Mouse (Mus musculus): ENCODE measurements at regions not wholly inside any gene's neighbourhood (a gene's known extent, or its start where the extent isn't known, plus 50 kb on each side); places are given as distances from the start of the nearest gene placed in this dataset.

GRCm38 (mm10) chr13:111966113-111966512 is 157.3 kb upstream of the Map3k1 start:
- no peak for TF ChIP-seq POLR2A (IDR thresholded peaks at IDR 0.05; ENCODE audit: borderline replicate concordance, low read depth, low read length)
- TF ChIP-seq CTCF (IDR thresholded peaks at IDR 0.05; ENCODE audit: low read depth, low read length): no peak
